Mouse (Mus musculus) urinary bladder, adult 2 months (tissue): ENCODE measurements around the gene Gjd3. TPM values are rescaled to one million over a fixed set of nuclear protein-coding genes. Genes with fewer than 3 reads are reported as not detected.

Source experiments
- DNase-seq: peaks from one replicate; pipeline ENCODE4 v3.0.0; 2022; ENCODE audit warnings: low spot score
- polyA plus RNA-seq: library from polyadenylated mRNA; depleted of rRNA; stranded (reverse); fragments of >200 nt; gene quantifications from 2 replicates; pipeline ENCODE4 v1.2.3, GENCODE M21; 2012

Gjd3 gene
- polyA plus RNA-seq, 1 experiment = 0.55 TPM

DNA sequence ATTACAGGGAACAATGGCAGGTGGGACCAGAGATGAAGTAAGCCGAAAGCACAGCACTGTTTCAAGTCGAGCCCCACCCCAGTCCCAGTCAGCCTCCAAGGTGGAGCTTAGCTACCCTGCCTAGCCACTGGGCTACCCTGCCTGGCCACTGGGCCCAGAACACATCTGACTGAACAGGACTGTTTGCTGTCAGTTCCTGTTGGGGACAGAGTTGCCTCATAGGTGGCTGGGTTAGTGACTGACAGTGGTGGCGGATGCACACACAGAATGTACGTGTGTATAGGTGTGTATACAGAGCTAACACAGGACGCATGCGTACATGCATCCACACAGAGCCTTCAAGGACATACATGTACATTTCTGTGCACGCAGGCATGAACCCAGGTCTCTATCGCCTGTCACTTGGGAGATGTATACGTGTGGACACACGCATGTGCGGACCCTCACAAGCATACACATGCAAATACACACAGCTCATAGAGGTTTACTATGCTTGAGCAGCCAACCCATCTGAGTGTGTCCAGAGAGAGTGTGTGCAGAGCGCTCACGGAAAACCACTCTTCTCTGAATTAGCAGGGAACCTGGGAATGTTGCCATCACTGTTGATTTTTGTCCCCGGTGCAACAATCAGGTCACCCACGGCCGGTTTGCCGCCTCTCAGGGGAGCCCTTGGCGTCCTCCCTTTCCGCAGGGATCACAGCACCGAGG lies 1.4 kb downstream of the Gjd3 start:
- no peak for DNase-seq

DNA sequence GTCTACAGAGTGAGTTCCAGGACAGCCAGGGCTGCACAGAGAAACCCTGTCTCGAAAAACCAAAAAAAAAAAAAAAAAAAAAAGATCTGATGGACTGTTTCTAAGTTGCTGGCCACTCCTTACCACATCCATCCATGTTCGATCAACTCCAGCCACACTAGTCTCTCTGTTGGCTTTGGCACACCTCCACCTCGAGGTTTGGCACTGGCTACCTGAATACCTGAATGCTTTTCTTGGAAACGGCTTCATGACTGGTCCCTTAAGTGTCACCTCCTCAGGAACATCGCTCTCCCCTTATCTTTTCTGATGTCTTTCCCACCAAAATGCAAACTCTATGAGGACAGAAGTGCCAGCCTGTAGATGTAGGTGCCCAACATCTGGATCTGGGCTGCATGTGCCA lies 3.5 kb downstream of the Gjd3 start:
- no peak for DNase-seq

DNA sequence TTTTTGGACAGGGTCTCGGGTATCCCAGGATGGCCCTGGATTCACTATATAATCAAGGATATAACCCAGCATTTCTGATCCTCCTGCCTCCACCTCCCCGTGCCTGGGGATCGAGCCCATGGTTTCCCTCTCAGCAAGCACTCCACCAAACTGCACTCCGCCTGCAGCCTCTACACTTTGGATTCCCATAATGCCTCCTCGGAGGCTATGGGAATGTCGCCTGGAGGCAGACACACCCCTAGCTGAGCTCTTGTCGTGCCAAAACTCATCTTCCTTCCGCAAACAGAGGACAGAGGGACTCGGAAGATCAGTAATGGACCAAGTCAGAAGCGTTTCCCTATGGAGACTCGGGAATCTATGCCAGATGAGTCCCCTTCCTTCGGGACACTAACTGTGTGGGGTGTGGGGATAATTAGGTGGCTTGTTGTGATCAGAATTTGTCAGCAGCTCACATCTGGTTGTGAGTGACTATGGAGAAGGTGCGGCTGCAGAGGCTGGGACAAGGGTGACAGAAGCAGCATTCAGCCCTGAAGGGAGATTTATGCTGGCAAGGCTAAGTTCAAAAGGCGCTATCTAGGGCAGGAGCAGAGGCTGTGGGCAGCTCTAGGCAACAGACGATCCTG lies 4.2 kb downstream of the Gjd3 start:
- DNase-seq = no peak

DNA sequence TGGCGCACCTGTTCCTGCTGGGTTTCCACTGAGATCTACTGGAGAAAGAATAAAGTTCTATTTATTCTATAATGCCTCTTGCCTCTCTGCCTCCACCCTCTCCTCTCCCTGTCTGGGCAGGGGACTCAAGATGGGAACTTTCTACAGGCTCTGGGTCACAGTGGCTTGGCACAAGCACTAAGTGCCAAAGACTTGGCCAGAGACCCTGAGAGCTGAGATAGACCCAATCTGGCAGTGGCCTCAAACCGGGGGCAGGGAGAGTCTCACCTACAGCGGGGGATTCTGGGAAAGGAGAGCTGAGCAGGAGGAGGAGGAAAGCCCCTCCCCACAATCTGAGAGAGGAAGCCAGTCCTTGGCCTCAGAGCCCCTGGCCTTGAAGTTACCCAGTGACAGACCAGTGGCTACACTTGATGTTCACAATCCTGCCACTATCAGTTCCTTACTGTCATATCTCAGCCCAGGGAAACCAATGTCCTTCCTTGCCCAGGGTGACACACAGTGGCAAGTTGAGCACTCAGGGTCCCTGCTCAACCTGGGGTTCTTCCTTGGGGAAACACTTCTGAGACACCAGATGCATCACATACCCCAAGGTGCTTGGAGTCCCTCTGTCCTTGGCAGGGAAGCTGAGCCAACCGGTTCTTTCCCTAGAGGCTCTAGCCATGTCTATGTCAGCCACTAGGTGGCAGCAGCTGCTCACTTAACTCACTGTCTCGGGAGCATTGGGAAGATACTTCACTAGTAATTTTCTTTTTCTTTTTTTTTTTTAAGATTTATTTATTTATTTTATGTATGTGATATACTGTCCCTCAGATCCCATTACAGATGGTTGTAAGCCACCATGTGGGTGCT lies 7.7 kb downstream of the Gjd3 start:
- no peak for DNase-seq

DNA sequence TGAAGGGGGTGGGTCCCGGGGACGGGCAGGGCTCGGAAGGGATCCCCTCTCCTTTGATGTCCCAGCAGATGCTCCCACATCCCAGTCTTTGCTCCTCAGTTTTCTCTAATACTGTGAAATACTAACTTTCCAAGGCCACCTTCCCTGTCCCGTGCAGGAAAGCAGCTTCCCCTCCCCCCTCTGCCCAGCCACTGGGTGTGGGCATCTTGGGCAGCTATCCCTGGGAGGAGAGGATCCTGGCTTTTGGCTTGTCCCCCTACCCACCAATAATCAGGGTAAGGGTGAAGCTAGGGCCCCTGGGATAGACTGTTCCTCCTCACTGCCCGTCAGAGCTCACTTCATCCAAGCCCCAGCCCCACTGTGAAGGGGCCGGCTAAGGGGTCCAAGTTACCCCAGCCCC lies 8.6 kb downstream of the Gjd3 start:
- DNase-seq = no peak

DNA sequence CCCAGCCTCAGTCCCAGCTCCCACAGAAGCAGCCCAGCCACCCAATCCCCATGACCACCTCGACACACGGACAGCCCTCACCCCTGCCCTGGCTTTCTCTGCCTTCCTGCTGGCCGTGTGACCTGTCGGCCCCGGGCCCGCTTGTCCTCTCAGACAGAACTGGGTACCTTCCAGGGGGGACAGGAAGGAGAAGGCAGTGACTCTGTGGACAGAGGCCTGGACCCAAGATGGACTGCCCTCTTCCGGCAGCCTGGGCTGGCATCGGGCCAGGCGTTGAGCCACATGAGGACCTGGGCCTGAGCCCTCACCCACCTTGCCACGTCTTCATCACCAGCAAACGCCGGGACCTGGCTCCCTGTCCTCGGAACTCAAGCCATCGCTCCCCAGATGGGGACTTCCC lies 9.2 kb downstream of the Gjd3 start:
- no peak for DNase-seq

DNA sequence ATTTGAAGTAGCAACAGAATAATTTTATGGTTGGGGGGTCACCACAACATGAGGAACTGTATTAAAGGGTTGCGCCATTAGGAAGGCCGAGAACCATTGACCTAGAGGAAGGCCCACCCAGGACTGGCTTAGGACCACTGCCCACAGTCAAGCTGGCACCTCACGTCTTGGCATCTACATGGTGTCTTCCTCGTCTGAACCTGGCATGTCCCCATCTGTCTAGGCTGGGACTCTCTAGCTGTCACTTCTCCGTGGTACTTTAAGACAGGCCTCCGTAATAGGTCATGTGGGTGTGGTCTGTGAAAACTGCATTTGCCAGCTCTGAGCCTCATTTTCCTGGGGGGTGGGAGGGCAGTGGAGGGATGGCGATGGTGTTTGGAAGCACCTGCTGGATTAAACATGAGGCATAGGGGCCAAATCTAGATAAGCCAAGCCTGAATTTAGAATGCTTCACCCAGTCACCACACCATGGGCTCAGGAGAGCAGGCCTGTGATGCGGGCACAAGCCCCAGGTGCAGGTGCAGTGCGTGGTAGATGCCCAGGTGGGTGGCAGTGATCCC lies 9.9 kb downstream of the Gjd3 start:
- no peak for DNase-seq

DNA sequence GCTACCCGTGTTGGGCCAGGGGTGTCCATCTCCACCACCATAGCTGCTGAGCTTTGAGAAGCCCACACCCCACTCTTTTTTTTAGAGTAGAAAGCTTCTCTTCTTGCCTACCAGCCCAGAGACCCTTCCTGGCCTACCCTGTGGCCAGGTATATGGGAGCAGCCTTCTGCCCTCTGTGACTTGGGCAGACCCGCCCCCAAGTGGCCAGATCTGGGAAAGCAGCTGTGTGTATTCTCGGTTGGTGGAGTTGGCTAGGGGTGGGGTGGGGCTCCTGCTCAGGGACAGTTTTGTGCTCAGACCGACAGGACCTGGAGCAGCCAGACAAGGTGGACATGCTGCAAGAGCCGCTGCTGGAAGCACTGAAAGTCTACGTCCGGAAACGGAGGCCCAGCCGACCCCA lies 10.6 kb downstream of the Gjd3 start:
- DNase-seq = no peak

DNA sequence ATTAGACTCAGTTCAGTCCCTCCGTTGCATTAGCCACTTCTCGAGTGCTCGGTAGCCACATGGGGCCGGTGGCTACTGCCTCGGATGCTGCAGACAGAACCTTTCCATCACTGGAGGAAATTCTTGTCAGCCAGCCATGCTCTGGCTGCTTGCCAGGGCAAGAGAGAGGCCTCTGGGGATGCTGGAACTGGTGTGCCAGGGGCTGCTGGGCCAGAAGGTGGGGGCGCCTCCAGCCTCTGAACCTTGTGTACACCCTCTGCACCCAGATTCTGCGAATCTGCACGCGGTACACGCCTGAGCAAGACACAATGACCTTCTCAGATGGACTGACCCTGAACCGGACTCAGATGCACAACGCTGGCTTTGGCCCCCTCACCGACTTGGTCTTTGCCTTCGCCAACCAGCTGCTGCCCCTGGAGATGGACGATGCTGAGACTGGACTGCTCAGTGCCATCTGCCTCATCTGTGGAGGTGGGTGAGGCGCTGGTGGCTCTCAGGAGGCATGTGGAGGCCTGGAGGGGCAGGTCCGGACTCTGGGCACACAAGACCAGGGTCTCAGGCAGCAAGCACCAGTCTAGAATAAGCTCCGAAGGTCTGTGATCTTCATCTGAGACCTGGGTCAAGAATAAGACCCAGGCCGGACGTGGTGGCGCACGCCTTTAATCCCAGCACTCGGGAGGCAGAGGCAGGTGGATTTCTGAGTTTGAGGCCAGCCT lies 11.3 kb downstream of the Gjd3 start:
- DNase-seq = no peak

DNA sequence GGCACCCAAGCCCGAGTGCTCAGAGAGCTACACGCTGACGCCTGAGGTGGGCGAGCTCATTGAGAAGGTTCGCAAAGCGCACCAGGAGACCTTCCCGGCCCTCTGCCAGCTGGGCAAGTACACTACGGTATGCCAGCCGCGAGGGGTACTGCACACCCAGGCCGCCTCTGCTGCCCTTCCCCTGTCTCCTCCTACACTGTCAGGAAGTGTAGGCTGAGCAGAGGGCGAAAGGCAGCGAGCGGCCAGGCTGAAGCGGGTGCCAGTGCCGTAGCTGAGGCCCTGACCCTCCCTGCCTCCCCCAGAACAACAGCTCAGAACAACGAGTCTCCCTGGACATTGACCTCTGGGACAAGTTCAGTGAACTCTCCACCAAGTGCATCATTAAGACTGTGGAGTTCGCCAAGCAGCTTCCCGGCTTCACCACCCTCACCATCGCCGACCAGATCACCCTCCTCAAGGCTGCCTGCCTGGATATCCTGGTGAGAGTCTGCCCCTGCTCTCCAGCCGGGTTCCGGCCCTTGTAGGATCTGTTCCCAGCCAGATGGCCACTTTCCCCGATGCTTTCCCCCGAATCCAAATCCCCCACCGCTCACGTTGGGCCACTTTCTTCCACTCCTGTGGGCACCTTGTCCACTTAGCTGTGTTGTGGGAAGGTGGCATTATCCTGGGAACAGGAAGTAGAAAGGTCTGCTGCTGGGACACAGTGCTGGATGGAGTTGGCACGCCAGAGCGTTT lies 12.5 kb downstream of the Gjd3 start:
- DNase-seq = no peak

DNA sequence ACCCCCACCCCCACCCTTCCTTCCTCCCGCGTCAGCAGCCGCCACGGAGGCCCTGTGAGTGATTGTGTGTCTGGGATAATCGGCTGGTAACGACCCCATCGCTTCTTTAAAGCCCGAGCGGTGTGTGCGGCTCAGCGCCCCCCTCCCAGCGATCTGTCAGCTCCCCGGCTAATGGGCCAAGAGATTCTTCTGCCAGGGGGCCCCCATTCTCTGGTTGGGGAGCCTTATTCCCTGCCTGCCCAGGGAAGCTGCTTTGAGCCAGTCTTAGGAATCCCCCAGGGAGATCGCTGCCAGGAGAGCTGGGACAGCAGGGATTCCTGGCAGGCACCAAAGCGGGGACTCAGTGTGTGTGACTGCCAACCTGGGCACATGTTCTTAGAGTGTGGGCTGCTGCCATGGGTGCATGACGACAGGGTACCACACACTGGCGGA lies 13.3 kb downstream of the Gjd3 start:
- no peak for DNase-seq

DNA sequence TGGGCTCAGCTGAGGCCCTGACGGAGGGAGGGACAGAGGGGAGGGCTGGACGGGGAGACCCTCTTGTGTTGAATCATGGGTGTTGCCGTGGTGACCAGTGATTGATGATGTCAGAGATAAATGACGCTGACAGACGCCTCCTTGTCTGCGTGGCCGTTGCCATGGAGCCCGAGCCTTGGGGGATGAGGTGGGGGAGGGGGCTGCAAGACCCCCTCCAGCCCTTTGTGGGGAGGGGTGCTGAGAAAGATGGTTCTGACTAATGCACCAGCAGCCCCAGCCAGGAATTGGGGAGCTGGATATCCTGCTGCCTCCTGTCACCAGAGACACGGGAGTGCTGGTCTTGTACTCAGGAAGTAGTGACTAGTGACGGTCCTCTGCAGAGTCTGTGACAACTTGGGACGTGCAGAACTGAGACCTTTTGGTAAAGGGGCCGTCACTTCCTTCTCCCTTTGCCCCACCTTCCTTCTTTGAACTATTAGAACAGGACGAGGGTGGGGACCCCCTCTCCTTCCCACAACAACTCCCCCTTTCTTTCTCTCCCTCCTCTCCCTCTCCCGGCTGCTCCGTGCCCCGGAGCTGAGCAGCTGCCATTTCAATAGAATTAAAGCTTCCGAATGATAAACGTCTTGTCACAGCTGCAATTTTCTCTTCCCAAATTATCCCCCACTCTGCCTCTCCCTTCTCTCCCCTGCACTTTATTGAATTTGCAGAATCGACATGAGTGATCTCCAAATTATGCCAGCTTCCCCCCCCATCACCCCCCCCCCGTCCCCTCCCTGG lies 13.9 kb downstream of the Gjd3 start:
- DNase-seq = no peak

DNA sequence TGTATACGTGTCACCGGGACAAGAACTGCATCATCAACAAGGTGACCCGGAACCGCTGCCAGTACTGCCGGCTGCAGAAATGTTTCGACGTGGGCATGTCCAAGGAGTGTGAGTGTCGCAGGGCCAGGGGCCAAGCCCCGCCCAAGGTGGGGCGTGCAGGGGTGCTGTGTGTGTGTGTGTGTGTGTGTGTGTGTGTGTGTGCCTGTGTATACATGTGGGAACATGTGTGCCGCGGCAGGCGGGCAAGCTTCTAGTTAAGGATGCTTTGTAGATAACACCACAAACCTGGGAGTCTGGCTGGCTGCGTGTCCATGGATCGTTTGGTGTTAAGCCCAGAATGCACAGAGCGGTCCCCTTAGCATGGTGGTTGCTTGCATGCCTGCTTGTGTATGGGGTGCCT lies 14.7 kb downstream of the Gjd3 start:
- no peak for DNase-seq

DNA sequence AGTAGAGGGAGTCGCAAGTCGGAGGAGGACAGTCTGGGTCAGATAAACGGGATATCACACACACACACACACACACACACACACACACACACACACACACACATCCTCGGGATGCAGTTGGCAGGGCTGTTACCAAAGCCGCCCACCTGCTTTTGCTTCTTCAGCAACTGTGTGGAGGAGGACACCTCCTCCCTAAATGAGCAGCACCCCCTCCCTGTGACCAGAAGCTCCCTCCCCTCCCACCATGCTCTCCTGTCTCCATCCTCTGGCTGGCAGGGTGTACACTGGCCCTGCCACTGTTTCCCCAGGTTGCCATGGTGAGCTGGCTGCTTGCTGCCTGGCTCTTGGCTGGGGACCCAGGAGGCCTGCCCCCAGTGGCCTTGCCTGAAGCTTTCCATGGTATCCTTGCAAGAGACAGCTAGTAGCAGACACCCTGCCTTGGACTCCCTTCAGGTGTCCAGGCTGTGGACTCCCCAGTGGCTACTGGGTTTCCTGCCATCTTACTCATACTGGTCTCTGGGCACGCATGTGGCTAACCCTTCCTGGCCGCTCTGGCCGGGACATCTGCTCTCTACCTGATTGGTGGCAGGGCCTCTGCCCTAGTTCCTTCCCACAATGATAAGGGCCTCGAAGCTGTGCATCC lies 16.2 kb downstream of the Gjd3 start:
- no peak for DNase-seq

DNA sequence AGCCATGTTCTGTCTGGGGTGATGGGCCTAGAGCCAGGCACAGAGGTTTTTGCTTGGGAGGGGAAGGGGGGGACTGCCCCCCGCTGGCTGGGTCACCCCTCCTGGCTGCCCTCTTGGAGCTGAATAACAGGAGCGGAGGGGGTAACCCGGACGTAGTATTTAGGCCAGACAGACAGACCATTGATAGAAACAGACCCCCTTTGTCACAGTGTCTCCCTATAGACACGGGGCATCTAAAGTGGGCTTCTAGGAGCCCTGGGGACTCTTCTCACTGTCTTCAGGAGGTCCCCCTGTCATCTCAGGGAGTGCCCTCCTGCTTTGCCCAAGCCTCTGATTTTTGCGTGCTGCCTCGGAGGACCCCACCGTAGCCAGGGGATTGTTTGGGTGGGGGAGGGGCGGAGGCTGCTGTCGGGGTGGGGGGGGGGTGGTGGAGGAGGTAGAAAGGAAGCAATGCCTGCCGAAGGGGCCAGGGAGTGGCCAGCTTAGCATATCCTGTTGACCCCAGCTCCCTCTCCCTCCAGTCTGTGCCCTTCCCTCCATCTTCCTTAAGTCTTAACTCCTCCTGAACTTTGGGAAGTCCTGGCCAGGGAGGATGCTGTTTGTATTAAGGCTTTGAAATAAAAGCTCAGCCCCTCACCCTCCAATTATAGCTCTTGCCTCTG lies 17.3 kb downstream of the Gjd3 start:
- DNase-seq = no peak

DNA sequence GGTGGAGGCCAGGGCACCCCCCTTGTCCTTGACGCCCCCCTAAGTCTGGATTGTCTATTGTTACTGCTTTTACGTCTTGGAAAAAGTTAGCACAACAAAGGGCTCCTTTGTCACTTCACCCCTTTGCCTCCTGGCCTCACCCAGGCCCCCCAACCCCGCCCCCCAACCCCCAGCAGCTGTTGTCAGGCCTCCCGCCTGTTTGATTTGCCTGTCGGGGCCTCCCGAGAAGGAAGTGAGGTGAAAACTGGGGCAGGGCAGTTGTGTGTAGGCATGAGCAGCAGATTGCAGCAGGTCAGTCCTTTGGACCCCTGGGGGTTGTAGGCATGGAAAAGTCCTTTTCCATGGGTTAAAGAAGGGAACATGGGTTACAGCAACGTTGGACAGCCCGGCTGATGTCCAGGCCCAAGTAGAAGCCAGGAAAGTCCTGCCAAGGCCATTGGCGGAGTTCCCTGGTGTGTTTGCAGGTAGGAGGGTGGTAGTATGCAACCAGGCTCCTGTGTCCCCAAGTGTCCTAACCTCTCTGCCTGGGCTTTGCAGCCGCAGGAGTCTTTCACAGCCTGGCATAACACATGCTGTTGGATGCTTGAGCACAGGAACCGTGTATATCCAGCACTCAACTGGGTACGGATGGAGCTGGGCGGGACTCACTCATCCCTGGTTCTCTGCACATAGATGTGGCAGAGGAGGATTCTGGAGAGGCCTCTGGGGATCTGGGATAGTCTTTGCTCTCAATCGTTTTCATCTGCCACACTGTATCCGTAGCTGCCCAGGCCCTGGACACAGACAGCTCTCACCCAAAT lies 18.0 kb downstream of the Gjd3 start:
- DNase-seq = no peak

DNA sequence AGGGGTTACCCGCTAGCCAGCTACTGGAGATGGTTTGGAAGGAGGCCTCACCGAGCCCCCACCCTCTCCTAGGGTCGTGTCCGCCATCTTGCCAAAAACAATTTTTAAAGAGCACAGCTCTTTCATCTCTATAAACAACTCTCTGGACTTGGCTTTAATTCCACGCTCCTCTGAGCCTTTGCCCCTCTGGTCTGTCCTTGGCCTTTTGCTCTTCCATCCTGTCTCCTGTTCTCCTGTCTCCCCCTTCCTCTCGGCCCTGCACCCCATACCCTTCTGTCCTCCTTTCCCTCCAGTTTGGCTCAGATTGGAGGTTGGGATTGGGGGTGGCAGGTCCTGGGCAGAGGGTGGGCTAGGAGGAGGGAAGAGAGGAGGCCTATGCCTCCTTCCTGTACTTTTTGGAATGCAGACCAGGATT lies 18.6 kb downstream of the Gjd3 start:
- no peak for DNase-seq

DNA sequence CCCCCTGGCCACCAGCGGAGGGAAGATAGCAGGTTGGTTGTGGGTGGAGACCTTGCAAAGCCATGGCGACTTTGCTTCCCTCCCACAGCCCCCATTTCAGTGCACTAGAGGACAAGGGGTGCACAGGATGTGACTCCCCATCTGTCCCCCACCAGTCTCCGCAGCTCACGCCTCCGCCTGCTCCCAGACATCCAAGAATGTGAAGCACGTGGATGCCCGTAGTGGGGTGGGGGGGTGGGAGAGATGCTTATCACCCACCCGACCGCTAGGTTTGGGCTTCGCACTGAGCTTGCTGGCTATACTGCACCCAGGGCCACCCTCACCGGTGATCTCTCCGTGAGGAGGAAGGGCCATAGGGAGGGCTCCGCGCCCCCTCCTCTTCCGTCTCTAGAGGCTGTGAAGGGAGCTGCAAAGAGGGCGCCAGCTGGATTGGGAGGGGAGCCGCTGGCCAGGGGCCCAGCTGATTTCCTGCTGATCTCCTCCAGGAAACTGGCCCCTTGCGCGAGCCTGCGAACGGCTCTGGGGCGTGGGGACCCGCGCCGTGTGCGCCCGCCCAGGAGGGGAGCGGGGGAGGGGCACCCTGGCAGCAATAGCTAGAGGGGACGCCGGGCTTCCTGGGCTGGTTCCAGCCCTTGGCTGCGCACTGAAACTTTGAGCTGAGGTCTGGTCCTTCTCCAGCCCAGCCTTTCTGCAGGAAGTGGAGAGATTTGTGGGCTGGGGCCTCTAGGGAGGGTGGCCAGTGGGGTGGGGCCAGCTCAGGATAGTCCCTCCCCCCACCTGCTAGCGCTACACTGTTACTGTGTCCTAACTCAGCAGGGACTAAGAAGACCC lies 19.4 kb downstream of the Gjd3 start:
- DNase-seq = no peak
